Mouse (Mus musculus) left cerebral cortex, postnatal 25 days (tissue): ENCODE results near the gene Ppm1l. TPM values are rescaled to one million over a fixed set of nuclear protein-coding genes. Genes with fewer than 3 reads are reported as not detected.
"Not testable (repeated sequence)": the region's sequence is repeated elsewhere in the genome, so short reads cannot be mapped to it uniquely, and the experiment has no call there.

ENCODE experiments used
- DNase-seq, 2 experiments: peaks; one replicate each; pipeline ENCODE4 v3.0.0; 2022; ENCODE audit warnings: low spot score in 2 of 2, mixed read lengths in 1 of 2
- intact Hi-C: fragments of 180-260 bp; cut with DNase I; formaldehyde crosslinking; loops from one replicate; pipeline ENCODE4 v1.15.1; 2025
- total RNA-seq, 2 experiments: library from RNA; stranded (reverse); gene quantifications; 2 replicates each; pipeline ENCODE4 v1.2.3; 2021

The Ppm1l gene
- total RNA-seq, 2 experiments from 2014 or later: 77.9 to 86.8 TPM

DNA sequence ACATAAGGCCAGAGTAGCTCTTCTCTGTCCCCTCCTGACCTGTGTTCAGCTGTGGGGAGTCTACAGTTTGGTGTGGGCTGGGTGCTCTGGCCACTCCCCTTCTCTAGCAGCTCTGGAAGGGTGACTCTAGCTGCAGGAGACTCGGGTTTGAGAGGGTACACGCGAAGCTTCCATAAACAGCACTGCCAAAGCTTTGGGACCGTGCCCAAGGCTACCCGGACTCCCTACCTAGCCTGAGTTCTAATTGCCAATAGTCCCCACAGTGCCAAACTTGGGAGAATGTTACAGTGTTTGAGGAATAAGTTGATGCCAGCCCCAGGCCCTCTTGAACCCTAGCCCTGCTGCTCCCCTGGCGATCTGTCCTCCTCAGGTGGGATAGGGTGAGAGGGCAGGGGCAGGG lies 238.8 kb downstream of the Ppm1l start:
- intact Hi-C loops: no loop called here
- DNase-seq: no peak

DNA sequence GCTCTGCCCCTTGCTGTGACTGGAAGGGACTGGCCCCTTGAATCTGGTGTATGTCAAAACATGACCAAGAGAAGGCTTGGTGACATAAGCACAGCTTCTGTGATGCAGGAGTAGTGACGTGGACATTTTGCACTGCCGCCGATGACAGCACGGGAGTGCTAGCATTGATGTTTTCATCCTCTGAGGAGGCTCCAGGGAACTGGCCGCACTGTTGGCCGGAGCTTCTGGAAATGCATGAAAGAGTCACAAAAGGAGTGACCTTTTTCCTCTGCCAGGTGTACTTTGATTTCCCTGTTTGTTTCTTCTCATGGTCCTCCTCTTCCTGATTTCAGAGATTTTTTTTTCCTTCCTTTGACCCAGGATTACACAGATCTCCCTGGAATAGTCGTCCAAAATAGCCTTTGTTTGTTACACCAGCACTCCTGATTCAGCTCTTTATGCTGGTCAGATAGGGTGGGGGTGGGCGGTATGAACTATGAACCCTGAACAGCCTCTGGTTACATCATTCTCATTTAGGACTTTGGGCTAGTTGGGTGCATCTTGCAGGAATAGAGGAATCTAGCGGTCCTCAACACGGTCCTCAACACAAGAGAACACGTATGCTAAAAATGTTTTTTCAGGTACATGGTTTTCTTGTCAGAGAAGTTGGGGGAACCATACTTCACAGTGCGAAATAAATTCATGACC lies 239.6 kb downstream of the Ppm1l start:
- intact Hi-C loops: no loop called here
- no peak for DNase-seq

GRCm38 (mm10) chr3:69559316-69559974 lies 242.8 kb downstream of the Ppm1l start:
- DNase-seq: peak in 1 of 2 experiments; percentile 27
- intact Hi-C loops: no loop called here

- intact Hi-C loops: no loop called here
- DNase-seq: peak in 1 of 2 experiments; percentile 52
Observed at GRCm38 (mm10) chr3:69559975-69560330, 243.3 kb downstream of the Ppm1l start.

DNA sequence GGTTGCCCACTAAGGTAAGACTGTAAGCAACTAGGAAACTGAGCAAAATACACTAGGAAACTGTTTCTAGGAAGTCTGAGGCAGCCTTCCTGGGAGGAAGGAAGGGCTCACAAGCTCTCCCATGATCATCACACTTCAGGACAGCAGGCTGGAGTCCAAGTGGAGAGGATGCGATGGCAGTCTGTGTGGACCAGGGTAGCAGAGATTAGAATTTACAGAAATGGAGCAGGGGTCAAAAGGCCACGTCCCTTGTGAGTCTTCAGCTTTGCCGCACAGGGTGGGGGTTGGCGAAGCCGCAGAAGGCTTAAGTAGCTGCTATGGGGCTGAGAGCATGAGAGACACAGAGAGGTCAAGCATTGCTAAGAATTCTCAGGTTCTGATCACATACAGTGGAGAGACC lies 245.0 kb downstream of the Ppm1l start:
- DNase-seq: no peak
- intact Hi-C loops: no loop called here

DNA sequence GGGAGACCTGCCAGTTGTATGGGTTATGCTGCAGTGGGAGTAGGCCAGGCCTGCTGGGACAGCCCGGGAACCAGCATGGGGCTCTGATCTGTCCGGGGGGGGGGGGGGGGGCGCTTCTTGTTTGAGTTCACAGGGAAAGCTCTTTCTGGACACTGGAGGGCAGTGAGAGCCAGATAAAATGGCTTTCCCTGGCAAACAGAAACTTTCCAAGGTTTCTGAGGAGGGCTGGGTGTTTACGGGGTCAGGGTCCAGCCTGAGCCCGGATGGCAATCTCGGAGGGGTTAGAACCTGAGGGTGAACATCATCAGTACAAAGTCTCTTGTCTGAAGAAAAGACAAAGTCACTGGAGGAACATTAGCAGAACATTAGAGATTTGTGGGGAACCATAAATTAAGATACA lies 246.7 kb downstream of the Ppm1l start:
- intact Hi-C loops: no loop called here
- no peak for DNase-seq

DNA sequence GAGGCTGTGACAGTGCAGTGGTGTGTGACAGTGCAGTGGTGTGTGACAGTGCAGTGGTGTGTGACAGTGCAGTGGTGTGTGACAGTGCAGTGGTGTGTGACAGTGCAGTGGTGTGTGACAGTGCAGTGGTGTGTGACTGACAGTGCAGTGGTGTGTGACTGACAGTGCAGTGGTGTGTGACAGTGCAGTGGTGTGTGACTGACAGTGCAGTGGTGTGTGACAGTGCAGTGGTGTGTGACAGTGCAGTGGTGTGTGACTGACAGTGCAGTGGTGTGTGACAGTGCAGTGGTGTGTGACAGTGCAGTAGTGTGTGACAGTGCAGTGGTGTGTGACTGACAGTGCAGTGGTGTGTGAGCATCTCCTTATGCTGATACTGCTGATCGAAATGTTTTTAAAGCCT lies 248.9 kb downstream of the Ppm1l start:
- intact Hi-C loops, DNase-seq: not testable (repeated sequence)

- intact Hi-C loops: no loop called here
- DNase-seq: no peak
Observed at GRCm38 (mm10) chr3:69572561-69572960, 255.9 kb downstream of the Ppm1l start.

GRCm38 (mm10) chr3:69575577-69575976 lies 258.9 kb downstream of the Ppm1l start:
- intact Hi-C loops: no loop called here
- DNase-seq: no peak

DNA sequence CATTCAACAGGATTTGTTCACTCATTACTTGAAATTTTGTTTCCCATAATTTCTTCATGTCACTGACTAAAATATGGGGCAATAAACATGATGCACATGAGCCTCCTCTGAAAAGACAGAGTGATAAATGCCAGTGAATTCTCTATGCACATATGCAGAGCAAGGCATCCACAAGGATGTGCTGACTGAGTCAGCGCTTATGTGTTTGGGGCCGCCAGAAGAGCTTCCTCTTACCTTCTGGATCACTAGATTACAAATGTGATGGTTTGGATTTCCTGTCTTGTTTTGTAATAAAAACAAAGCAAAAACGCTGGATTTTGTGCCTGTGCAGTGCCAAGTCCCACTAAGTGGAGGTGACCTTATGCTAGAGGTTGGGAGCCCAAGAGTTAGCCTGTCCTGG lies 260.1 kb downstream of the Ppm1l start:
- no peak for DNase-seq
- intact Hi-C loops: no loop called here

GRCm38 (mm10) chr3:69578791-69579190 lies 262.1 kb downstream of the Ppm1l start:
- intact Hi-C loops: no loop called here
- no peak for DNase-seq

- intact Hi-C loops: no loop called here
- DNase-seq: no peak
Observed at GRCm38 (mm10) chr3:69583798-69584197, 267.1 kb downstream of the Ppm1l start.

- no peak for DNase-seq
- intact Hi-C loops: no loop called here
Observed at GRCm38 (mm10) chr3:69588101-69588760, 271.6 kb downstream of the Ppm1l start.

- intact Hi-C loops: no loop called here
Observed at GRCm38 (mm10) chr3:69593426-69593825, 276.8 kb downstream of the Ppm1l start.

GRCm38 (mm10) chr3:69594071-69594470 lies 277.4 kb downstream of the Ppm1l start:
- DNase-seq: peak; percentile 21 to 58
- intact Hi-C loops: no loop called here

More at GRCm38 (mm10) chr3:69593426-69593825, 276.8 kb downstream of the Ppm1l start:
- no peak for DNase-seq

GRCm38 (mm10) chr3:69596116-69596515 lies 279.5 kb downstream of the Ppm1l start:
- intact Hi-C loops: loop anchor here (5.0 kb wide), 2 partner anchors 106 to 109 kb away; no protein-coding TSS in a partner anchor
- no peak for DNase-seq

- intact Hi-C loops: loop anchor here (5.0 kb wide), 2 partner anchors 105 to 110 kb away; no protein-coding TSS in a partner anchor
Observed at GRCm38 (mm10) chr3:69597211-69597610, 280.6 kb downstream of the Ppm1l start.

DNA sequence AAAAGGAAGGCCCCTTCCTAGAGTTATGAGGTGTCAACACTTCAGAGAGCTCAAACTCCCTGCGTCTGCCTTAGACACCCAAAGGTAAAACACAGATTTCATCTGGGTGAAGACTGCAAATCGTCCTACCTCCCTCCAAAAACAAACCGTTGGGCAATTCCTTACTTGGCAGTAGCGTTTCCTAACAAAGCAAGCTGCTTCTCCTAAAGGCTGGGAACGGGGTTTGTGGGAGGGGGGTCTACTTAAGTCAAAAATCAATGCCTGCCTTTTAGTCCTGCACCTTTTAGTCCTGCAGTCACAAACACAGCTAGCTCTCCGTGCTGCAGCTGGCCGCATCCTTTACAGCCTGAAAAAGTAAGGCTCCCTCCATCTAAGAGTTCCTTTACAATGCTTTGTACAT lies 281.2 kb downstream of the Ppm1l start:
- DNase-seq: peak; percentile 17 to 24
- intact Hi-C loops: loop anchor here (5.0 kb wide), 2 partner anchors 104 to 111 kb away; no protein-coding TSS in a partner anchor

More at GRCm38 (mm10) chr3:69597211-69597610, 280.6 kb downstream of the Ppm1l start:
- DNase-seq: no peak

DNA sequence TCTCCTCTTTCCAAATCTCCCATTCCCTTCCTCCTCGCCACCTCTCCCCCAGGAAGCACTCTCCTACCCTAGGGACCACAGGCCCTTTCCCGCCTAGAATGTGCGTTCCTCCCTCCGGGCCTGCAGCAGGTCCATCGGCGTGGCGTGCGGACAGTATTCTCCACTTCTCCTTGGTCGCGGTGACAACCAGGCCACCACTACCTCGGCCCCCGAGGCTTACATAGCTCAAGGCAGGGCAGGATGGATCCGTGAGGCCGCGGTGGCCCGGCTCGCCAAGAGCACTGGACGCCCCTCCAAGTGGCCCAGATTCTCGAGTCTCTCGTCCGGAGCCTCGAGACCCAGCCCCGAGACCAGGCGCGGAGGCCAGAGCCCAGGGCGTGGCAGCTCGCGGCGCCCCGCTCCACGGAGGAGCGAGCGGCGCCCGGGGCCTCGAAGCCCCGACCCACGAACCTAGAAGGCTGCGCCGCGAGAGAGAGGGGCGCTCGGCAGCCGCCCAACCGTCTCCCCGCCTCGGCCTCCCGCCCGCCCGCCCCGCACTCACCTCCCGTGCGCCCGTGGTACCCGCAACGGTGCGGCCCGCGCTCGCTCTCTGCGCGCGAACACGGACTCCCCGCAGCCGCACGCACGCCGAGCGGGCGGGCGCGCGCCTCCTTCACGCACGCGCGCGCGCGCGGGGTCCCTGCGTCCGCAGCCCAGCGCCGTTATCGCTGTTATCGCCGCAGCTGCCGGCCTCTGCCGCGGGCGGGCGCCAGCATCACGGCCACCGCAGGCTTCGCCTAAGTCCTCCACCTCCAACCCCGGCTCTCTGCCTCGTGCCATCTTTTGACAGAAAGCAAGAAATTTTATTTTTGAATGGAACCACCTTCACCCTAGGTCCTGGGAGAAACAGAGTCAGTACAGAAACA lies 281.9 kb downstream of the Ppm1l start, which contains the start of gene B3galnt1:
TSS of gene B3galnt1 (minus strand) at position 700 of the 905 bp plus-strand sequence.
- DNase-seq: peak; percentile 73 to 78
- intact Hi-C loops: loop anchor here (5.0 kb wide), 2 partner anchors 104 to 111 kb away; no protein-coding TSS in a partner anchor
